Mouse (Mus musculus): Measurements from ENCODE around the gene Sema5a. TPM values are rescaled to one million over a fixed set of nuclear protein-coding genes. Genes with fewer than 3 reads are reported as not detected.
A peak's percentile ranks its signal among the peaks of the same experiment; 100 is the strongest.

Gene Sema5a
- polyA plus RNA-seq, 1 experiment: 7.6 TPM

- no peak overlapping the region for H3K4me3 ChIP-seq (replicated peaks; ENCODE audit: extremely low read depth, low read depth, low read length)
- H3K4me1 ChIP-seq (ENCODE audit: control insufficient read depth, insufficient read depth, low read length): no peaks in the 10 kb centered on the region
- TF ChIP-seq CTCF (IDR thresholded peaks at IDR 0.05; ENCODE audit: insufficient read depth, low read length) (no peak), POLR2A (IDR thresholded peaks at IDR 0.05; ENCODE audit: borderline replicate concordance, extremely low read depth, low read depth, low read length) (no peak)
- DNase-seq: no peak
- WGBS: 47% methylated on average over 3 of the region's 3 CpGs
Measured at GRCm38 (mm10) chr15:32654046-32654445, 409.4 kb downstream of the Sema5a start.

GRCm38 (mm10) chr15:32656017-32656416, 411.4 kb downstream of the Sema5a start:
- no peaks in the 10 kb centered on the region for H3K4me1 ChIP-seq (ENCODE audit: control insufficient read depth, insufficient read depth, low read length)
- no peak overlapping the region for H3K4me3 ChIP-seq (replicated peaks; ENCODE audit: extremely low read depth, low read depth, low read length)
- no peak for TF ChIP-seq CTCF (IDR thresholded peaks at IDR 0.05; ENCODE audit: insufficient read depth, low read length)
- 70% methylated on average over 4 of the region's 4 CpGs for WGBS
- DNase-seq: no peak

GRCm38 (mm10) chr15:32676446-32676845, 431.8 kb downstream of the Sema5a start:
- TF ChIP-seq CTCF (IDR thresholded peaks at IDR 0.05; ENCODE audit: insufficient read depth, low read length): no peak
- TF ChIP-seq POLR2A (IDR thresholded peaks at IDR 0.05; ENCODE audit: borderline replicate concordance, extremely low read depth, low read depth, low read length): no peak
- 75% methylated on average over 1 of the region's 1 CpGs for WGBS
- DNase-seq: no peak
- Histone ChIP-seq H3K4me3 (replicated peaks; ENCODE audit: extremely low read depth, low read depth, low read length) (no peak overlapping the region), H3K4me1 (ENCODE audit: control insufficient read depth, insufficient read depth, low read length) (no peaks in the 10 kb centered on the region)

GRCm38 (mm10) chr15:32685152-32685551, 440.5 kb downstream of the Sema5a start:
- WGBS: 67% methylated on average over 4 of the region's 4 CpGs

DNA sequence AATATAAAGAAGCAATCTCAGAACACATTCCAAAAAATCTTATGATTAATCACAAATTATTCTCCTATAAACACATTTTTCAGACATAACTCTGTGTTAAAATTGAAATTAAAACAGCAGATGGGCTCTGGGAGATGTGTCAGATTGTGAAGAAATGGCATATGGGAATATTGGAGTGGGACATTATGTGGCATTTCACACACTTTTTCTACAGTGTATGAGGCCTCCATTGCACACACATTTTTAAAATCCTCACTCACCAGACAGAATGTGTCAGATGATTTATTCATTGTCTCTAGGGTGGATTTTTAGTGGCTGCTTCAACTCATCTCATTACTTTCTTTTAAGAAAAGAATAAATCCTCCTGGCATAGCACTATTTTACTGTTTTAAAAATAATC, 446.4 kb downstream of the Sema5a start:
- TF ChIP-seq POLR2A (IDR thresholded peaks at IDR 0.05; ENCODE audit: borderline replicate concordance, extremely low read depth, low read depth, low read length): no peak
- no peak for TF ChIP-seq CTCF (IDR thresholded peaks at IDR 0.05; ENCODE audit: insufficient read depth, low read length)
- no peak for DNase-seq
- H3K4me3 ChIP-seq (replicated peaks; ENCODE audit: extremely low read depth, low read depth, low read length): no peak overlapping the region
- H3K4me1 ChIP-seq (ENCODE audit: control insufficient read depth, insufficient read depth, low read length): no peaks in the 10 kb centered on the region

More at GRCm38 (mm10) chr15:32685152-32685551, 440.5 kb downstream of the Sema5a start:
- no peak for TF ChIP-seq POLR2A (IDR thresholded peaks at IDR 0.05; ENCODE audit: borderline replicate concordance, extremely low read depth, low read depth, low read length)
- DNase-seq: no peak
- Histone ChIP-seq H3K4me1 (ENCODE audit: control insufficient read depth, insufficient read depth, low read length) (no peaks in the 10 kb centered on the region), H3K4me3 (replicated peaks; ENCODE audit: extremely low read depth, low read depth, low read length) (no peak overlapping the region)

DNA sequence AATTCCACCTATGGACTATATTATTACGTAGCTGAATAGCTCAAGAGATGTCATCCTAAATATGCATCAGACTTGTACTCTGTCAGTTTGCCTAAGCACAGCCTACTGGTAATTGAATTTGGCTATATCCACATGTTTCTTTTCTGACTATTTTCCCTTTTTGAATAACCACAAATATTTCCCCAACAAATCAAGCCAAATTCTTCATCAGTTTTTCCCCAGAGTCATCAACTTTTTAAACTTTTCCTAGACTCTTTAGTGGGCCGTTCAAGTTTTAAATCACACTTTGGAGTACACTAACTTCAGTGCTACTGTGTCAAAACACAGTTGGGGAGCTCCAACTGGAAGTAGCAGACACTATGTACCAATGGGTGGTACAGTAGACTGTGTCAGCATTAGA, 448.4 kb downstream of the Sema5a start:
- H3K4me1 ChIP-seq (ENCODE audit: control insufficient read depth, insufficient read depth, low read length): no peaks in the 10 kb centered on the region
- H3K4me3 ChIP-seq (replicated peaks; ENCODE audit: extremely low read depth, low read depth, low read length): no peak overlapping the region
- DNase-seq: no peak
- TF ChIP-seq CTCF (IDR thresholded peaks at IDR 0.05; ENCODE audit: insufficient read depth, low read length) (no peak), POLR2A (IDR thresholded peaks at IDR 0.05; ENCODE audit: borderline replicate concordance, extremely low read depth, low read depth, low read length) (no peak)
- WGBS: 78% methylated on average over 2 of the region's 2 CpGs

DNA sequence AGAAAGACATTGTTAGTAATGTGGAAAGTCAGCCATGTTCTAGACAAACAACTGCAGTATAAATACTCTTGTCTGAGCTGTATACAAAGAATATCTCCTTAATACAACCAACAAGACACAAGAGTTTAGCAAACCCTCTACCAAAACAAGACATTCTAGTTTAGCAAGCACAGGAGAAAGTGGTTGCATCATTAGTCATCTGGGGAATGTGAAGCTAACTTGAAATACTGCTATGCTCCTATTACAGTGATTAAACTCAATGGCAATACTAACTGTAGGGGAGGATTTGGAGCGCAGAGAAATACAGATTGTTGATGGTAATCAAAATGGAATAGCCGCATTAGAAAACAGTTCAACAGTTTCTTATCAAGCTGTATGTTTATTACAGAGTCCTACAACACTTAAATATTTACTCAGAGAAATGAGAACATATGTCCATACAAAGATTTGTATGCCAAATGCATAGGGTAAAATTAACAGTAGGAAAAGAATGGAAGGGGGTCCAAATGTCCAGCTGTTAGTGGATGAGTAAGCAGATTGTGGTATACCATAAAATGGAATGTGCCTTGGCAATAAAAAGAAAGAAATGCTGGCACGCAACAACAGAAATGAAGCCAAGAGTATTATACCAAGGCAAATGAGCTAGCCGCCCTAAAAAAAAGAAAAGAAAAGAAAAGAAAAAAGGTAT, 472.8 kb downstream of the Sema5a start:
- Histone ChIP-seq H3K4me3 (replicated peaks; ENCODE audit: extremely low read depth, low read depth, low read length) (no peak overlapping the region), H3K4me1 (ENCODE audit: control insufficient read depth, insufficient read depth, low read length) (no peaks in the 10 kb centered on the region)
- DNase-seq: no peak
- 81% methylated on average over 4 of the region's 4 CpGs for WGBS
- TF ChIP-seq POLR2A (IDR thresholded peaks at IDR 0.05; ENCODE audit: borderline replicate concordance, extremely low read depth, low read depth, low read length): no peak
- no peak for TF ChIP-seq CTCF (IDR thresholded peaks at IDR 0.05; ENCODE audit: insufficient read depth, low read length)

DNA sequence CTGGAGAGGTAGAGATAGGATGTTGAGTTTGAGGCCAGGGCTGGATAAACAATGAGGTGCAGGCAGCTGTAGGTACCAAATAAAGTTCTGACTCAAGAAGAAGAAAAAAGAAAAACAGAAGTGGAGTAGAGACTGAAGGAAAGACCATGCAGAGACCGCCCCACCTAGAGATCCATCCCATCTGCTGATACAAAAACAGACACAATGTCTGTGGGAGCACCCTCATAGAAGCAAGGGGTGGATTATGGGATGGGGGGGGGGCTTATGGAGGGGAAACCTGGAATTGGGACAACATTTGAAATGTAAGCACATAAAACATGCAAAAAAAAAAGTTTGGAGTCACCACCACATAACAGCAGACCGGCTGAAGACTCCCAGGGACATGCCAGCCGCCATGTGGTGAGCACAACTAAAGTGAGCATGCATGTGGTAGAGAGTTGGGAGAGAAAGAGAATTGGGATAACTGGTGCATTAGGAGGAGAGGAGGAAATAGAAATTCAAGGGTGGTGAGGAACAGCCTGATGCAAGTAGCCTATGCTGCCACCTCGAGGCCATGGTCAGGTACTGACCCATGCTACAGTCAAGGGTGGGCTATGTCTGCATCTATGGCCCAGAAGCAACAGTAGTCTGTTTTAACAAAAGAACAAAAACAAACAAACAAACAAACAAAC, 473.8 kb downstream of the Sema5a start:
- peak; percentile 98 for TF ChIP-seq CTCF (IDR thresholded peaks at IDR 0.05; ENCODE audit: insufficient read depth, low read length)
- no peak for TF ChIP-seq POLR2A (IDR thresholded peaks at IDR 0.05; ENCODE audit: borderline replicate concordance, extremely low read depth, low read depth, low read length)
- no peak overlapping the region for H3K4me3 ChIP-seq (replicated peaks; ENCODE audit: extremely low read depth, low read depth, low read length)
- DNase-seq: peak; percentile 28
- 40% methylated on average over 4 of the region's 4 CpGs for WGBS
- no peaks in the 10 kb centered on the region for H3K4me1 ChIP-seq (ENCODE audit: control insufficient read depth, insufficient read depth, low read length)

GRCm38 (mm10) chr15:32718964-32719311, 474.3 kb downstream of the Sema5a start:
- WGBS: 91% methylated on average over 1 of the region's 1 CpGs
- no peak for TF ChIP-seq CTCF (IDR thresholded peaks at IDR 0.05; ENCODE audit: insufficient read depth, low read length)
- TF ChIP-seq POLR2A (IDR thresholded peaks at IDR 0.05; ENCODE audit: borderline replicate concordance, extremely low read depth, low read depth, low read length): no peak
- DNase-seq: no peak
- Histone ChIP-seq H3K4me1 (ENCODE audit: control insufficient read depth, insufficient read depth, low read length) (no peaks in the 10 kb centered on the region), H3K4me3 (replicated peaks; ENCODE audit: extremely low read depth, low read depth, low read length) (no peak overlapping the region)

DNA sequence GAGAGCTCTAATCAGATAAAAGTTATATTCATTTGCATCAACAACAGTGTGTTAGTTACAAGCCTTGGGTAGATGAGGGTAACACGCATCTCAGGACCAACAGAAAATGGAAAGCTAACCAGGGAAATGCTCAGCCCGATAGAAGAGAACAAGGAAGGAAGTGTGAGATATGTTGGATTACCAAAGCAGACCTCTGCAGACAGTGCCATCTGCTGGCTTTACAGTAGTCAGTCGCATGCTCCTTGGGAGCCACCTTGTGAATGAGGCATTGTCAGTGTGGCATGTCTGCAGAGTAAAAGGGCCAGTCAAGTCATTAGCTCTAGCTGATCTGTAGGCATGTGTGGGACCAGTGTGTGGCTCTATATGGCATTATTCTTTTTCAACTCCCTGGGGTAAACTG, 486.2 kb downstream of the Sema5a start:
- 18% methylated on average over 3 of the region's 3 CpGs for WGBS
- no peaks in the 10 kb centered on the region for H3K4me1 ChIP-seq (ENCODE audit: control insufficient read depth, insufficient read depth, low read length)
- no peak overlapping the region for H3K4me3 ChIP-seq (replicated peaks; ENCODE audit: extremely low read depth, low read depth, low read length)
- no peak for TF ChIP-seq POLR2A (IDR thresholded peaks at IDR 0.05; ENCODE audit: borderline replicate concordance, extremely low read depth, low read depth, low read length)
- TF ChIP-seq CTCF (IDR thresholded peaks at IDR 0.05; ENCODE audit: insufficient read depth, low read length): peak; percentile 59
- no peak for DNase-seq

Other genes starting within 250 kb of the Sema5a start
- gene Tas2r119, start 67.5 kb upstream of the Sema5a start, polyA plus RNA-seq (2012; rRNA removed): not detected in 2 replicates